Mouse (Mus musculus): ENCODE data around the gene Ost4. TPM values are rescaled to one million over a fixed set of nuclear protein-coding genes. Genes with fewer than 3 reads are reported as not detected.

Ost4 gene
- polyA plus RNA-seq, 1 experiment, result 262 TPM

- Histone ChIP-seq H3K4me3 (no peak overlapping the region), H3K27me3 (ENCODE audit: control insufficient read depth, insufficient read depth, insufficient read length) (no peaks in the 10 kb centered on the region), H3K36me3 (ENCODE audit: control insufficient read depth, insufficient read depth) (no peaks in the 10 kb centered on the region), H3ac (ENCODE audit: control insufficient read depth, insufficient read length) (no peak overlapping the region), H3K79me2 (ENCODE audit: control insufficient read depth, insufficient read depth) (no peaks in the 10 kb centered on the region), H3K4me2 (ENCODE audit: low read depth) (no peak overlapping the region)
- TF ChIP-seq MAX (IDR thresholded peaks at IDR 0.05; ENCODE audit: low read depth) (no peak), TCF3 (IDR thresholded peaks at IDR 0.05; ENCODE audit: insufficient read length, low read depth) (no peak), CEBPB (IDR thresholded peaks at IDR 0.05; ENCODE audit: insufficient read depth, poor library complexity, severe bottlenecking) (no peak), REST (IDR thresholded peaks at IDR 0.05; ENCODE audit: insufficient read depth, insufficient read length) (no peak), E2F4 (IDR thresholded peaks at IDR 0.05; ENCODE audit: insufficient read depth) (no peak), TCF12 (IDR thresholded peaks at IDR 0.05; ENCODE audit: insufficient read depth, poor library complexity, severe bottlenecking) (no peak), POLR2A (IDR thresholded peaks at IDR 0.05; ENCODE audit: insufficient read length, low read depth) (no peak), SRF (IDR thresholded peaks at IDR 0.05; ENCODE audit: control insufficient read depth, insufficient read length, low read depth) (no peak), USF1 (IDR thresholded peaks at IDR 0.05; ENCODE audit: low read depth) (no peak), MYOD1 (IDR thresholded peaks at IDR 0.05; ENCODE audit: control insufficient read depth in 1 of 3, insufficient read length in 2 of 3, low read depth in 2 of 3) (no peak), MYOG (IDR thresholded peaks at IDR 0.05; ENCODE audit: control insufficient read depth in 1 of 3, insufficient read depth in 1 of 3, insufficient read length in 2 of 3, low read depth in 2 of 3) (no peak), POLR2AphosphoS2 (IDR thresholded peaks at IDR 0.05; ENCODE audit: insufficient read length, low read depth) (no peak)
These were observed 17.6 kb upstream of the Ost4 start for GRCm38 (mm10) chr5:30925217-30925616.

- Histone ChIP-seq H3K36me3 (ENCODE audit: control insufficient read depth, insufficient read depth) (no peaks in the 10 kb centered on the region), H3K4me3 (no peak overlapping the region), H3K4me2 (ENCODE audit: low read depth) (no peak overlapping the region), H3K27me3 (ENCODE audit: control insufficient read depth, insufficient read depth, insufficient read length) (no peaks in the 10 kb centered on the region), H3ac (ENCODE audit: control insufficient read depth, insufficient read length) (no peak overlapping the region), H3K79me2 (ENCODE audit: control insufficient read depth, insufficient read depth) (no peaks in the 10 kb centered on the region)
- TF ChIP-seq USF1 (IDR thresholded peaks at IDR 0.05; ENCODE audit: low read depth) (no peak), REST (IDR thresholded peaks at IDR 0.05; ENCODE audit: insufficient read depth, insufficient read length) (no peak), SRF (IDR thresholded peaks at IDR 0.05; ENCODE audit: control insufficient read depth, insufficient read length, low read depth) (no peak), POLR2AphosphoS2 (IDR thresholded peaks at IDR 0.05; ENCODE audit: insufficient read length, low read depth) (no peak), TCF3 (IDR thresholded peaks at IDR 0.05; ENCODE audit: insufficient read length, low read depth) (no peak)
These were observed 17.0 kb upstream of the Ost4 start for GRCm38 (mm10) chr5:30924614-30925013.

GRCm38 (mm10) chr5:30923119-30923518 is 15.5 kb upstream of the Ost4 start:
- TF ChIP-seq TCF12 (IDR thresholded peaks at IDR 0.05; ENCODE audit: insufficient read depth, poor library complexity, severe bottlenecking) (no peak), MYOG (IDR thresholded peaks at IDR 0.05; ENCODE audit: control insufficient read depth in 1 of 3, insufficient read depth in 1 of 3, insufficient read length in 2 of 3, low read depth in 2 of 3) (no peak), MYOD1 (IDR thresholded peaks at IDR 0.05; ENCODE audit: control insufficient read depth in 1 of 3, insufficient read length in 2 of 3, low read depth in 2 of 3) (no peak), SRF (IDR thresholded peaks at IDR 0.05; ENCODE audit: control insufficient read depth, insufficient read length, low read depth) (no peak), USF1 (IDR thresholded peaks at IDR 0.05; ENCODE audit: low read depth) (no peak), POLR2AphosphoS2 (IDR thresholded peaks at IDR 0.05; ENCODE audit: insufficient read length, low read depth) (no peak), CEBPB (IDR thresholded peaks at IDR 0.05; ENCODE audit: insufficient read depth, poor library complexity, severe bottlenecking) (no peak), MAX (IDR thresholded peaks at IDR 0.05; ENCODE audit: low read depth) (no peak), TCF3 (IDR thresholded peaks at IDR 0.05; ENCODE audit: insufficient read length, low read depth) (no peak), E2F4 (IDR thresholded peaks at IDR 0.05; ENCODE audit: insufficient read depth) (no peak), REST (IDR thresholded peaks at IDR 0.05; ENCODE audit: insufficient read depth, insufficient read length) (no peak), POLR2A (IDR thresholded peaks at IDR 0.05; ENCODE audit: insufficient read length, low read depth) (no peak)
- H3K4me3 ChIP-seq, result no peak overlapping the region
- no peaks in the 10 kb centered on the region for H3K27me3 ChIP-seq (ENCODE audit: control insufficient read depth, insufficient read depth, insufficient read length)
- no peaks in the 10 kb centered on the region for H3K79me2 ChIP-seq (ENCODE audit: control insufficient read depth, insufficient read depth)
- no peak overlapping the region for H3K4me2 ChIP-seq (ENCODE audit: low read depth)
- no peaks in the 10 kb centered on the region for H3K36me3 ChIP-seq (ENCODE audit: control insufficient read depth, insufficient read depth)
- H3ac ChIP-seq (ENCODE audit: control insufficient read depth, insufficient read length), result no peak overlapping the region

GRCm38 (mm10) chr5:30922581-30923041 is 15.0 kb upstream of the Ost4 start:
- no peaks in the 10 kb centered on the region for H3K36me3 ChIP-seq (ENCODE audit: control insufficient read depth, insufficient read depth)
- H3K27me3 ChIP-seq (ENCODE audit: control insufficient read depth, insufficient read depth, insufficient read length), result no peaks in the 10 kb centered on the region
- TF ChIP-seq TCF3 (IDR thresholded peaks at IDR 0.05; ENCODE audit: insufficient read length, low read depth) (no peak), TCF12 (IDR thresholded peaks at IDR 0.05; ENCODE audit: insufficient read depth, poor library complexity, severe bottlenecking) (no peak), POLR2AphosphoS2 (IDR thresholded peaks at IDR 0.05; ENCODE audit: insufficient read length, low read depth) (no peak), MYOD1 (IDR thresholded peaks at IDR 0.05; ENCODE audit: control insufficient read depth in 1 of 3, insufficient read length in 2 of 3, low read depth in 2 of 3) (no peak)
- H3K4me3 ChIP-seq, result peak overlapping the region; percentile 30
- no peaks in the 10 kb centered on the region for H3K79me2 ChIP-seq (ENCODE audit: control insufficient read depth, insufficient read depth)
- no peak overlapping the region for H3ac ChIP-seq (ENCODE audit: control insufficient read depth, insufficient read length)
- no peak overlapping the region for H3K4me2 ChIP-seq (ENCODE audit: low read depth)

- no peaks in the 10 kb centered on the region for H3K27me3 ChIP-seq (ENCODE audit: control insufficient read depth, insufficient read depth, insufficient read length)
- H3ac ChIP-seq (ENCODE audit: control insufficient read depth, insufficient read length), result no peak within 1 kb of the TSS
- TF ChIP-seq MYOD1 (IDR thresholded peaks at IDR 0.05; ENCODE audit: control insufficient read depth in 1 of 3, insufficient read length in 2 of 3, low read depth in 2 of 3) (peak in 1 of 3 experiments; percentile 6), SRF (IDR thresholded peaks at IDR 0.05; ENCODE audit: control insufficient read depth, insufficient read length, low read depth) (no peak), MAX (IDR thresholded peaks at IDR 0.05; ENCODE audit: low read depth) (no peak), MYOG (IDR thresholded peaks at IDR 0.05; ENCODE audit: control insufficient read depth in 1 of 3, insufficient read depth in 1 of 3, insufficient read length in 2 of 3, low read depth in 2 of 3) (no peak), POLR2AphosphoS2 (IDR thresholded peaks at IDR 0.05; ENCODE audit: insufficient read length, low read depth) (no peak), TCF3 (IDR thresholded peaks at IDR 0.05; ENCODE audit: insufficient read length, low read depth) (no peak), TCF12 (IDR thresholded peaks at IDR 0.05; ENCODE audit: insufficient read depth, poor library complexity, severe bottlenecking) (no peak), CEBPB (IDR thresholded peaks at IDR 0.05; ENCODE audit: insufficient read depth, poor library complexity, severe bottlenecking) (no peak), POLR2A (IDR thresholded peaks at IDR 0.05; ENCODE audit: insufficient read length, low read depth) (peak; percentile 62), E2F4 (IDR thresholded peaks at IDR 0.05; ENCODE audit: insufficient read depth) (no peak), USF1 (IDR thresholded peaks at IDR 0.05; ENCODE audit: low read depth) (peak; percentile 86), REST (IDR thresholded peaks at IDR 0.05; ENCODE audit: insufficient read depth, insufficient read length) (no peak)
- no peaks in the 10 kb centered on the region for H3K79me2 ChIP-seq (ENCODE audit: control insufficient read depth, insufficient read depth)
- H3K36me3 ChIP-seq (ENCODE audit: control insufficient read depth, insufficient read depth), result no peaks in the 10 kb centered on the region
- peak within 1 kb of the TSS; percentile 30 for H3K4me3 ChIP-seq
- H3K4me2 ChIP-seq (ENCODE audit: low read depth), result peak within 1 kb of the TSS; percentile 75
These were observed 13.9 kb upstream of the Ost4 start, which contains the start of gene Khk for GRCm38 (mm10) chr5:30921256-30922033. Khk (plus strand) TSS chr5:30921431.

Data from myocyte (in vitro differentiated cells).